Mouse (Mus musculus) embryonic fibroblast, embryonic 13.5 days (primary cell): ENCODE measurements at regions not wholly inside any gene's neighbourhood (a gene's known extent, or its start where the extent isn't known, plus 50 kb on each side); places are given as distances from the start of the nearest gene placed in this dataset.

Experiments used
- CTCF ChIP-seq: IDR thresholded peaks from 2 replicates; pipeline ENCODE4 v1.5.1; 2011; ENCODE audit warnings: mild to moderate bottlenecking, control low read depth, low read length, moderate library complexity, borderline replicate concordance; ENCODE audit not compliant: insufficient read depth
- POLR2A ChIP-seq: IDR thresholded peaks from 2 replicates; pipeline ENCODE4 v1.6.1; 2011; ENCODE audit warnings: low read depth, mild to moderate bottlenecking, control low read depth, low read length, moderate library complexity

- TF ChIP-seq POLR2A = no peak
- no peak for TF ChIP-seq CTCF
These were observed 276.5 kb downstream of the Basp1 start for GRCm38 (mm10) chr15:25137091-25137490.
